Mouse (Mus musculus) kidney, embryonic 15.5 days (tissue): ENCODE results near the gene Igfbp6. TPM values are rescaled to one million over a fixed set of nuclear protein-coding genes. Genes with fewer than 3 reads are reported as not detected.
"Not testable (repeated sequence)": the region's sequence is repeated elsewhere in the genome, so short reads cannot be mapped to it uniquely, and the experiment has no call there.

Source experiments
- ATAC-seq: fragments of 200-750 bp; cut with Nextera tagmentation; replicated peaks from 2 replicates; pipeline ENCODE4 v1.8.0; 2017; ENCODE audit warnings: moderate TSS enrichment; ENCODE audit not compliant: low FRiP score
- H3K27ac ChIP-seq: fragments of 300-500 bp; sonication (generic); 2 replicates; pipeline ENCODE4 v1.5.1; 2015; ENCODE audit warnings: mild to moderate bottlenecking, inconsistent platforms
- H3K27me3 ChIP-seq: fragments of 300-500 bp; sonication (generic); 2 replicates; pipeline ENCODE4 v1.6.1; 2015; ENCODE audit warnings: inconsistent platforms
- H3K36me3 ChIP-seq: fragments of 300-500 bp; sonication (generic); 2 replicates; pipeline ENCODE4 v1.6.1; 2015; ENCODE audit warnings: inconsistent platforms
- H3K4me1 ChIP-seq: fragments of 300-500 bp; sonication (generic); 2 replicates; pipeline ENCODE4 v1.6.1; 2015; ENCODE audit warnings: inconsistent platforms
- H3K4me2 ChIP-seq: fragments of 300-500 bp; sonication (generic); 2 replicates; pipeline ENCODE4 v1.6.1; 2015; ENCODE audit warnings: moderate library complexity, mild to moderate bottlenecking, inconsistent platforms
- H3K4me3 ChIP-seq: fragments of 300-500 bp; sonication (generic); replicated peaks from 2 replicates; pipeline ENCODE4 v1.5.1; 2015; ENCODE audit warnings: mild to moderate bottlenecking, inconsistent platforms
- H3K9ac ChIP-seq: fragments of 300-500 bp; sonication (generic); 2 replicates; pipeline ENCODE4 v1.6.1; 2015; ENCODE audit warnings: mild to moderate bottlenecking, inconsistent platforms
- H3K9me3 ChIP-seq: fragments of 300-500 bp; sonication (generic); replicated peaks from 2 replicates; pipeline ENCODE4 v1.6.1; 2016; ENCODE audit warnings: inconsistent platforms
- WGBS: fragments of 180-500 bp; shearing (Covaris S2); methylation state at CpG from one replicate; pipeline ENCODE4 v1.1.7; 2015; ENCODE audit warnings: mixed read lengths; 5-methylcytosine and 5-hydroxymethylcytosine counted together
- polyA plus RNA-seq: library from polyadenylated mRNA; unstranded; fragments of >200 nt; fragmentation: Nextera tagmentation; extraction: Ambion mirVana; gene quantifications from 2 replicates; pipeline ENCODE4 v1.2.1, GENCODE M21; 2015

Igfbp6 gene
- polyA plus RNA-seq, 1 experiment from 2014 or later = 33.6 TPM

- no peak for ATAC-seq
- H3K4me2 ChIP-seq = no peak overlapping the region
Measured at GRCm38 (mm10) chr15:102147674-102148402, 3.7 kb downstream of the Igfbp6 start.

GRCm38 (mm10) chr15:102149561-102149960 is 5.4 kb downstream of the Igfbp6 start:
- Histone ChIP-seq H3K4me2 (no peak overlapping the region), H3K4me1 (peaks cover 45% of the 10 kb centered on the region), H3K9me3 (no peaks in the 10 kb centered on the region), H3K36me3 (no peaks in the 10 kb centered on the region), H3K27ac (0 out of 2 replicates have a peak overlapping the region, but pooled peaks have one; percentile 23), H3K4me3 (no peak overlapping the region), H3K9ac (no peak overlapping the region), H3K27me3 (peaks cover 16% of the 10 kb centered on the region)
- ATAC-seq = no peak
- 67% methylated on average over 4 of the region's 4 CpGs for WGBS

More at GRCm38 (mm10) chr15:102147674-102148402, 3.7 kb downstream of the Igfbp6 start:
- peaks cover 59% of the 10 kb centered on the region for H3K4me1 ChIP-seq
- H3K9me3 ChIP-seq = no peaks in the 10 kb centered on the region
- H3K9ac ChIP-seq = no peak overlapping the region
- H3K27me3 ChIP-seq = peaks cover 24% of the 10 kb centered on the region
- H3K36me3 ChIP-seq = no peaks in the 10 kb centered on the region
- H3K27ac ChIP-seq = no peak overlapping the region
- WGBS = 61% methylated on average over 16 of the region's 16 CpGs
- H3K4me3 ChIP-seq = no peak overlapping the region

- Histone ChIP-seq H3K4me2 (peak within 1 kb of the TSS; percentile 20; the same call in 1 of the 2 replicates), H3K9me3 (no peaks in the 10 kb centered on the region), H3K9ac (0 out of 2 replicates have a peak within 1 kb of the TSS, but pooled peaks have one; percentile 12), H3K4me3 (no peak within 1 kb of the TSS), H3K27me3 (peaks cover 7% of the 10 kb centered on the region), H3K4me1 (peaks cover 35% of the 10 kb centered on the region), H3K27ac (peak within 1 kb of the TSS; percentile 56; the same call in 1 of the 2 replicates), H3K36me3 (no peaks in the 10 kb centered on the region)
- peak; percentile 65 for ATAC-seq
- 39% methylated on average over 20 of the region's 20 CpGs for WGBS
Measured at GRCm38 (mm10) chr15:102150301-102151135, 6.4 kb downstream of the Igfbp6 start, which contains the start of gene Soat2. Soat2 (plus strand) TSS chr15:102150526.

GRCm38 (mm10) chr15:102152646-102153045 is 8.5 kb downstream of the Igfbp6 start:
- ATAC-seq = no peak
- Histone ChIP-seq H3K9ac (no peak overlapping the region), H3K4me3 (no peak overlapping the region), H3K4me2 (no peak overlapping the region), H3K27ac (no peak overlapping the region), H3K36me3 (no peaks in the 10 kb centered on the region), H3K9me3 (no peaks in the 10 kb centered on the region), H3K27me3 (no peaks in the 10 kb centered on the region), H3K4me1 (peaks cover 35% of the 10 kb centered on the region)
- 28% methylated on average over 4 of the region's 4 CpGs for WGBS

- not testable (repeated sequence) for ATAC-seq, H3K9ac ChIP-seq, H3K9me3 ChIP-seq, H3K27me3 ChIP-seq, H3K27ac ChIP-seq, H3K4me3 ChIP-seq, H3K36me3 ChIP-seq, H3K4me2 ChIP-seq
- H3K4me1 ChIP-seq = peaks cover 24% of the 10 kb centered on the region
- WGBS = 85% methylated on average over 6 of the region's 6 CpGs
Measured at GRCm38 (mm10) chr15:102155006-102155405, 10.8 kb downstream of the Igfbp6 start.

GRCm38 (mm10) chr15:102156836-102157235 is 12.7 kb downstream of the Igfbp6 start:
- H3K27ac ChIP-seq = no peak overlapping the region
- peaks cover 15% of the 10 kb centered on the region for H3K4me1 ChIP-seq
- WGBS = 43% methylated on average over 20 of the region's 20 CpGs
- H3K9me3 ChIP-seq = no peaks in the 10 kb centered on the region
- no peaks in the 10 kb centered on the region for H3K27me3 ChIP-seq
- no peak for ATAC-seq
- H3K4me2 ChIP-seq = no peak overlapping the region
- no peak overlapping the region for H3K4me3 ChIP-seq
- H3K36me3 ChIP-seq = no peaks in the 10 kb centered on the region
- no peak overlapping the region for H3K9ac ChIP-seq

- H3K9me3 ChIP-seq = no peaks in the 10 kb centered on the region
- H3K9ac ChIP-seq = no peak overlapping the region
- H3K36me3 ChIP-seq = no peaks in the 10 kb centered on the region
- no peak overlapping the region for H3K4me3 ChIP-seq
- WGBS = 63% methylated on average over 27 of the region's 27 CpGs
- H3K4me1 ChIP-seq = peaks cover 14% of the 10 kb centered on the region
- no peak overlapping the region for H3K4me2 ChIP-seq
- no peak for ATAC-seq
- H3K27ac ChIP-seq = no peak overlapping the region
- H3K27me3 ChIP-seq = no peaks in the 10 kb centered on the region
Measured at GRCm38 (mm10) chr15:102160415-102161060, 16.4 kb downstream of the Igfbp6 start.

- H3K27ac ChIP-seq = no peak overlapping the region
- no peaks in the 10 kb centered on the region for H3K36me3 ChIP-seq
- no peak overlapping the region for H3K4me3 ChIP-seq
- no peak overlapping the region for H3K4me2 ChIP-seq
- ATAC-seq = no peak
- no peaks in the 10 kb centered on the region for H3K9me3 ChIP-seq
- H3K9ac ChIP-seq = no peak overlapping the region
- H3K4me1 ChIP-seq = peaks cover 32% of the 10 kb centered on the region
- no peaks in the 10 kb centered on the region for H3K27me3 ChIP-seq
- 56% methylated on average over 3 of the region's 3 CpGs for WGBS
Measured at GRCm38 (mm10) chr15:102163900-102164693, 19.9 kb downstream of the Igfbp6 start.

- no peak for ATAC-seq
- H3K27me3 ChIP-seq = no peaks in the 10 kb centered on the region
- peaks cover 40% of the 10 kb centered on the region for H3K4me1 ChIP-seq
- no peak overlapping the region for H3K4me2 ChIP-seq
- no peaks in the 10 kb centered on the region for H3K9me3 ChIP-seq
- H3K4me3 ChIP-seq = no peak overlapping the region
- H3K27ac ChIP-seq = no peak overlapping the region
- WGBS = 35% methylated on average over 6 of the region's 6 CpGs
- H3K36me3 ChIP-seq = no peaks in the 10 kb centered on the region
- no peak overlapping the region for H3K9ac ChIP-seq
Measured at GRCm38 (mm10) chr15:102165468-102166100, 21.4 kb downstream of the Igfbp6 start.

- WGBS = 19% methylated on average over 6 of the region's 6 CpGs
- Histone ChIP-seq H3K4me3 (no peak overlapping the region), H3K9ac (no peak overlapping the region), H3K4me1 (peaks cover 40% of the 10 kb centered on the region), H3K27me3 (no peaks in the 10 kb centered on the region), H3K36me3 (no peaks in the 10 kb centered on the region), H3K27ac (peak overlapping the region; percentile 68), H3K9me3 (no peaks in the 10 kb centered on the region), H3K4me2 (no peak overlapping the region)
- peak; percentile 89 for ATAC-seq
Measured at GRCm38 (mm10) chr15:102167620-102168021, 23.5 kb downstream of the Igfbp6 start.

GRCm38 (mm10) chr15:102169064-102169463 is 24.9 kb downstream of the Igfbp6 start:
- peak; percentile 53; the same call in 1 of the 2 replicates for ATAC-seq
- WGBS = 29% methylated on average over 2 of the region's 2 CpGs
- H3K36me3 ChIP-seq = no peaks in the 10 kb centered on the region

More at GRCm38 (mm10) chr15:102169064-102169463, 24.9 kb downstream of the Igfbp6 start:
- H3K4me2 ChIP-seq = no peak overlapping the region
- H3K4me3 ChIP-seq = no peak overlapping the region
- H3K27me3 ChIP-seq = no peaks in the 10 kb centered on the region
- peaks cover 40% of the 10 kb centered on the region for H3K4me1 ChIP-seq
- peak overlapping the region; percentile 68; the same call in 1 of the 2 replicates for H3K27ac ChIP-seq
- no peaks in the 10 kb centered on the region for H3K9me3 ChIP-seq
- no peak overlapping the region for H3K9ac ChIP-seq
